Mouse (Mus musculus): ENCODE measurements around the gene Olfr780. TPM values are rescaled to one million over a fixed set of nuclear protein-coding genes. Genes with fewer than 3 reads are reported as not detected.
A peak's percentile ranks its signal among the peaks of the same experiment; 100 is the strongest.
"Not testable (repeated sequence)": the region's sequence is repeated elsewhere in the genome, so short reads cannot be mapped to it uniquely, and the experiment has no call there.

The Olfr780 gene
- total RNA-seq (2021) = not detected
- long read RNA-seq = 0 reads

- DNase-seq (ENCODE audit: low spot score in 2 of 2) = no peak
Measured at GRCm38 (mm10) chr10:129317817-129318216, at the start of gene Olfr780. TSS of gene Olfr780 (plus strand) at chr10:129318117.

- DNase-seq (ENCODE audit: low spot score in 2 of 2) = no peak
Measured at GRCm38 (mm10) chr10:129271081-129271535, 46.8 kb upstream of the Olfr780 start, which contains the start of gene Olfr777. TSS of gene Olfr777 (minus strand) at chr10:129271485.

- not testable (repeated sequence) for DNase-seq (ENCODE audit: low spot score in 2 of 2)
Measured at GRCm38 (mm10) chr10:129312973-129313372, 4.9 kb upstream of the Olfr780 start.

GRCm38 (mm10) chr10:129313521-129313920, 4.4 kb upstream of the Olfr780 start:
- DNase-seq (ENCODE audit: low spot score in 2 of 2) = not testable (repeated sequence)

GRCm38 (mm10) chr10:129328554-129328953, 10.6 kb downstream of the Olfr780 start, which contains the start of gene Olfr781:
TSS of gene Olfr781 (plus strand) at chr10:129328854.
- DNase-seq (ENCODE audit: low spot score in 2 of 2) = no peak

GRCm38 (mm10) chr10:129348550-129348949, 30.6 kb downstream of the Olfr780 start, which contains the start of gene Olfr782:
TSS of gene Olfr782 (plus strand) at chr10:129348850.
- DNase-seq (ENCODE audit: low spot score in 2 of 2) = no peak

GRCm38 (mm10) chr10:129352475-129352874, 34.6 kb downstream of the Olfr780 start:
- not testable (repeated sequence) for DNase-seq (ENCODE audit: low spot score in 2 of 2)

GRCm38 (mm10) chr10:129356496-129356895, 38.6 kb downstream of the Olfr780 start:
- not testable (repeated sequence) for DNase-seq (ENCODE audit: low spot score in 2 of 2)

- peak in 1 of 2 experiments; percentile 46 for DNase-seq (ENCODE audit: low spot score in 2 of 2)
Measured at GRCm38 (mm10) chr10:129357307-129357706, 39.4 kb downstream of the Olfr780 start.

Other genes starting within 250 kb of the Olfr780 start
- gene Olfr766-ps1, start 249.1 kb upstream of the Olfr780 start, total RNA-seq (2021) = not detected
- gene Olfr767, start 235.2 kb upstream of the Olfr780 start, total RNA-seq (2021) = not detected
- gene Olfr768, start 218.7 kb upstream of the Olfr780 start, total RNA-seq (2021) = not detected
- not detected for gene Olfr769, start 200.3 kb upstream of the Olfr780 start, total RNA-seq (2021)
- gene Olfr770, start 179.1 kb upstream of the Olfr780 start, total RNA-seq (2021) = not detected
- not detected for gene Olfr771, start 153.4 kb upstream of the Olfr780 start, total RNA-seq (2021)
- gene Olfr772, start 140.2 kb upstream of the Olfr780 start, total RNA-seq (2021) = not detected
- gene Olfr773, start 130.7 kb upstream of the Olfr780 start, total RNA-seq (2021) = not detected
- gene Olfr774, start 81.9 kb upstream of the Olfr780 start, total RNA-seq (2021) = not detected
- not detected for gene Olfr775, start 69.7 kb upstream of the Olfr780 start, total RNA-seq (2021)
- not detected for gene Olfr776, start 59.0 kb upstream of the Olfr780 start, total RNA-seq (2021)
- gene Olfr777, start 46.6 kb upstream of the Olfr780 start, total RNA-seq (2021) = not detected
- gene Olfr781, start 10.7 kb downstream of the Olfr780 start, total RNA-seq (2021) = not detected
- gene Olfr782, start 30.7 kb downstream of the Olfr780 start, total RNA-seq (2021) = not detected
- gene Olfr784, start 66.0 kb downstream of the Olfr780 start, total RNA-seq (2021) = under 1 TPM; 0.10 to 0.22 TPM
- not detected for gene Olfr785, start 87.3 kb downstream of the Olfr780 start, total RNA-seq (2021)
- not detected for gene Olfr786, start 109.2 kb downstream of the Olfr780 start, total RNA-seq (2021)
- gene Olfr787, start 143.7 kb downstream of the Olfr780 start, total RNA-seq (2021) = not detected
- gene Olfr788, start 152.9 kb downstream of the Olfr780 start, total RNA-seq (2021) = not detected
- not detected for gene Olfr789, start 166.6 kb downstream of the Olfr780 start, total RNA-seq (2021)
- not detected for gene Olfr790, start 180.4 kb downstream of the Olfr780 start, total RNA-seq (2021)
- gene Olfr791, start 203.7 kb downstream of the Olfr780 start, total RNA-seq (2021) = not detected
- gene Olfr792, start 221.0 kb downstream of the Olfr780 start, total RNA-seq (2021) = not detected
- not detected for gene Olfr794, start 249.5 kb downstream of the Olfr780 start, total RNA-seq (2021)

All from layer of hippocampus, adult 18-20 months (tissue).